Mouse (Mus musculus): Measurements from ENCODE around the gene 4930522H14Rik.
A peak's percentile ranks its signal among the peaks of the same experiment; 100 is the strongest.

The 4930522H14Rik gene

GRCm38 (mm10) chr4:109531111-109531510, at the start of gene 4930522H14Rik:
Gene 4930522H14Rik, minus strand, starts transcription at chr4:109531297.
- DNase-seq: no peak

- DNase-seq: no peak
Measured at GRCm38 (mm10) chr4:109578356-109578755, 47.3 kb upstream of the 4930522H14Rik start.

GRCm38 (mm10) chr4:109576933-109577332, 45.8 kb upstream of the 4930522H14Rik start:
- peak; percentile 34 for DNase-seq

GRCm38 (mm10) chr4:109574845-109575244, 43.7 kb upstream of the 4930522H14Rik start:
- no peak for DNase-seq

GRCm38 (mm10) chr4:109574331-109574730, 43.2 kb upstream of the 4930522H14Rik start:
- no peak for DNase-seq

GRCm38 (mm10) chr4:109572632-109573031, 41.5 kb upstream of the 4930522H14Rik start:
- DNase-seq: no peak

GRCm38 (mm10) chr4:109569421-109569820, 38.3 kb upstream of the 4930522H14Rik start:
- DNase-seq: no peak

- DNase-seq: no peak
Measured at GRCm38 (mm10) chr4:109568959-109569358, 37.9 kb upstream of the 4930522H14Rik start.

- DNase-seq: no peak
Measured at GRCm38 (mm10) chr4:109564711-109565110, 33.6 kb upstream of the 4930522H14Rik start.

GRCm38 (mm10) chr4:109550338-109551150, 19.4 kb upstream of the 4930522H14Rik start:
- no peak for DNase-seq

GRCm38 (mm10) chr4:109547306-109547705, 16.2 kb upstream of the 4930522H14Rik start:
- no peak for DNase-seq

- no peak for DNase-seq
Measured at GRCm38 (mm10) chr4:109546538-109546937, 15.4 kb upstream of the 4930522H14Rik start.

GRCm38 (mm10) chr4:109530245-109530816, 766 bp downstream of the 4930522H14Rik start:
- no peak for DNase-seq

- peak; percentile 72 for DNase-seq
Measured at GRCm38 (mm10) chr4:109504885-109505284, 26.2 kb downstream of the 4930522H14Rik start.

- DNase-seq: no peak
Measured at GRCm38 (mm10) chr4:109498476-109498875, 32.6 kb downstream of the 4930522H14Rik start.

- no peak for DNase-seq
Measured at GRCm38 (mm10) chr4:109493581-109493980, 37.5 kb downstream of the 4930522H14Rik start.

- no peak for DNase-seq
Measured at GRCm38 (mm10) chr4:109488812-109489211, 42.3 kb downstream of the 4930522H14Rik start.

GRCm38 (mm10) chr4:109484621-109485020, 46.5 kb downstream of the 4930522H14Rik start, which contains the start of gene Rnf11:
Gene Rnf11, minus strand, starts transcription at chr4:109484728.
- no peak for DNase-seq

GRCm38 (mm10) chr4:109482701-109483100, 48.4 kb downstream of the 4930522H14Rik start:
- no peak for DNase-seq

- DNase-seq: no peak
Measured at GRCm38 (mm10) chr4:109481424-109481823, 49.7 kb downstream of the 4930522H14Rik start.

- DNase-seq: no peak
Measured at GRCm38 (mm10) chr4:109477454-109477853, 53.6 kb downstream of the 4930522H14Rik start.

GRCm38 (mm10) chr4:109476554-109477014, 54.5 kb downstream of the 4930522H14Rik start:
- peak; percentile 97 for DNase-seq

- DNase-seq: peak; percentile 71
Measured at GRCm38 (mm10) chr4:109475577-109476553, 55.2 kb downstream of the 4930522H14Rik start.
